Mouse (Mus musculus) liver, embryonic 15.5 days (tissue): ENCODE data around the gene BC049352. TPM values are rescaled to one million over a fixed set of nuclear protein-coding genes. Genes with fewer than 3 reads are reported as not detected.

Experiments used
- ATAC-seq: fragments of 200-750 bp; cut with Nextera tagmentation; 2 replicates; pipeline ENCODE4 v1.8.0; 2017; ENCODE audit warnings: moderate number of reproducible peaks, mild to moderate bottlenecking, moderate library complexity; ENCODE audit not compliant: insufficient read depth
- H3K27ac ChIP-seq: fragments of 300-500 bp; sonication (generic); replicated peaks from 2 replicates; pipeline ENCODE4 v1.5.1; 2015; ENCODE audit warnings: mild to moderate bottlenecking, inconsistent platforms
- H3K27me3 ChIP-seq: fragments of 300-500 bp; sonication (generic); 2 replicates; pipeline ENCODE4 v1.6.1; 2015; ENCODE audit warnings: mild to moderate bottlenecking, inconsistent platforms
- H3K36me3 ChIP-seq: fragments of 300-500 bp; sonication (generic); replicated peaks from 2 replicates; pipeline ENCODE4 v1.6.1; 2015; ENCODE audit warnings: moderate library complexity, mild to moderate bottlenecking, inconsistent platforms
- H3K4me1 ChIP-seq: fragments of 300-500 bp; sonication (generic); replicated peaks from 2 replicates; pipeline ENCODE4 v1.6.1; 2015; ENCODE audit warnings: inconsistent platforms
- H3K4me2 ChIP-seq: fragments of 300-500 bp; sonication (generic); 2 replicates; pipeline ENCODE4 v1.6.1; 2015; ENCODE audit warnings: moderate library complexity, mild to moderate bottlenecking, inconsistent platforms
- H3K4me3 ChIP-seq: fragments of 300-500 bp; sonication (generic); replicated peaks from 2 replicates; pipeline ENCODE4 v1.5.1; 2015; ENCODE audit warnings: mild to moderate bottlenecking, inconsistent platforms
- H3K9ac ChIP-seq: fragments of 300-500 bp; sonication (generic); 2 replicates; pipeline ENCODE4 v1.6.1; 2015; ENCODE audit warnings: moderate library complexity, mild to moderate bottlenecking, inconsistent platforms
- H3K9me3 ChIP-seq: fragments of 300-500 bp; sonication (generic); replicated peaks from 2 replicates; pipeline ENCODE4 v1.6.1; 2016; ENCODE audit warnings: inconsistent platforms
- WGBS: fragments of 180-500 bp; shearing (Covaris S2); methylation state at CpG from one replicate; pipeline ENCODE4 v1.1.7; 2015; ENCODE audit warnings: mixed read lengths; ENCODE audit not compliant: insufficient replicate concordance; 5-methylcytosine and 5-hydroxymethylcytosine counted together
- polyA plus RNA-seq: library from polyadenylated mRNA; unstranded; fragments of >200 nt; fragmentation: Nextera tagmentation; extraction: Ambion mirVana; gene quantifications from 2 replicates; pipeline ENCODE4 v1.2.1, GENCODE M21; 2015

The BC049352 gene
- polyA plus RNA-seq, 1 experiment from 2014 or later, result 0.07 TPM

GRCm38 (mm10) chr9:45251281-45251680 lies 69.5 kb downstream of the BC049352 start:
- no peaks in the 10 kb centered on the region for H3K27me3 ChIP-seq
- no peak overlapping the region for H3K27ac ChIP-seq
- H3K4me1 ChIP-seq, result peaks cover 15% of the 10 kb centered on the region
- H3K36me3 ChIP-seq, result no peaks in the 10 kb centered on the region
- no peak overlapping the region for H3K4me3 ChIP-seq
- no peak for ATAC-seq
- H3K9ac ChIP-seq, result no peak overlapping the region
- 7% methylated on average over 3 of the region's 3 CpGs for WGBS
- no peaks in the 10 kb centered on the region for H3K9me3 ChIP-seq
- no peak overlapping the region for H3K4me2 ChIP-seq

GRCm38 (mm10) chr9:45251990-45252389 lies 70.2 kb downstream of the BC049352 start:
- Histone ChIP-seq H3K9ac (no peak overlapping the region), H3K36me3 (no peaks in the 10 kb centered on the region), H3K4me2 (no peak overlapping the region), H3K27ac (no peak overlapping the region), H3K27me3 (no peaks in the 10 kb centered on the region), H3K4me3 (no peak overlapping the region), H3K9me3 (no peaks in the 10 kb centered on the region), H3K4me1 (peaks cover 15% of the 10 kb centered on the region)
- 18% methylated on average over 4 of the region's 4 CpGs for WGBS
- ATAC-seq, result no peak

- Histone ChIP-seq H3K27me3 (no peaks in the 10 kb centered on the region), H3K4me3 (no peak overlapping the region)
Measured at GRCm38 (mm10) chr9:45252395-45252794, 70.6 kb downstream of the BC049352 start.

GRCm38 (mm10) chr9:45254021-45254420 lies 72.2 kb downstream of the BC049352 start:
- H3K9ac ChIP-seq, result no peak overlapping the region
- no peak overlapping the region for H3K4me2 ChIP-seq
- H3K4me3 ChIP-seq, result no peak overlapping the region
- ATAC-seq, result no peak
- H3K36me3 ChIP-seq, result no peaks in the 10 kb centered on the region
- H3K27ac ChIP-seq, result no peak overlapping the region
- H3K27me3 ChIP-seq, result no peaks in the 10 kb centered on the region
- H3K4me1 ChIP-seq, result peaks cover 12% of the 10 kb centered on the region
- WGBS, result 66% methylated on average over 6 of the region's 6 CpGs
- H3K9me3 ChIP-seq, result no peaks in the 10 kb centered on the region

More at GRCm38 (mm10) chr9:45252395-45252794, 70.6 kb downstream of the BC049352 start:
- H3K4me1 ChIP-seq, result peaks cover 15% of the 10 kb centered on the region
- 32% methylated on average over 6 of the region's 6 CpGs for WGBS
- no peak overlapping the region for H3K27ac ChIP-seq
- H3K9me3 ChIP-seq, result no peaks in the 10 kb centered on the region
- H3K9ac ChIP-seq, result no peak overlapping the region
- no peaks in the 10 kb centered on the region for H3K36me3 ChIP-seq
- H3K4me2 ChIP-seq, result no peak overlapping the region
- no peak for ATAC-seq

- Histone ChIP-seq H3K4me3 (no peak overlapping the region), H3K9ac (no peak overlapping the region), H3K4me1 (peaks cover 12% of the 10 kb centered on the region), H3K27me3 (no peaks in the 10 kb centered on the region), H3K36me3 (no peaks in the 10 kb centered on the region), H3K9me3 (no peaks in the 10 kb centered on the region), H3K4me2 (no peak overlapping the region), H3K27ac (no peak overlapping the region)
- ATAC-seq, result no peak
- 26% methylated on average over 4 of the region's 4 CpGs for WGBS
Measured at GRCm38 (mm10) chr9:45254605-45255004, 72.8 kb downstream of the BC049352 start.

GRCm38 (mm10) chr9:45255431-45255830 lies 73.6 kb downstream of the BC049352 start:
- ATAC-seq, result no peak

GRCm38 (mm10) chr9:45255967-45256366 lies 74.2 kb downstream of the BC049352 start:
- Histone ChIP-seq H3K9ac (no peak overlapping the region), H3K4me2 (no peak overlapping the region), H3K4me3 (no peak overlapping the region), H3K9me3 (no peaks in the 10 kb centered on the region), H3K4me1 (peaks cover 12% of the 10 kb centered on the region), H3K27ac (no peak overlapping the region), H3K27me3 (no peaks in the 10 kb centered on the region), H3K36me3 (no peaks in the 10 kb centered on the region)
- WGBS, result 69% methylated on average over 5 of the region's 5 CpGs
- ATAC-seq, result no peak

More at GRCm38 (mm10) chr9:45255431-45255830, 73.6 kb downstream of the BC049352 start:
- H3K4me3 ChIP-seq, result no peak overlapping the region
- WGBS, result 68% methylated on average over 4 of the region's 4 CpGs
- no peaks in the 10 kb centered on the region for H3K36me3 ChIP-seq
- peaks cover 12% of the 10 kb centered on the region for H3K4me1 ChIP-seq
- no peak overlapping the region for H3K4me2 ChIP-seq
- no peak overlapping the region for H3K9ac ChIP-seq
- no peak overlapping the region for H3K27ac ChIP-seq
- no peaks in the 10 kb centered on the region for H3K27me3 ChIP-seq
- H3K9me3 ChIP-seq, result no peaks in the 10 kb centered on the region

- no peak overlapping the region for H3K4me3 ChIP-seq
- 69% methylated on average over 13 of the region's 13 CpGs for WGBS
- ATAC-seq, result no peak
- H3K9ac ChIP-seq, result no peak overlapping the region
- H3K4me1 ChIP-seq, result no peaks in the 10 kb centered on the region
- H3K36me3 ChIP-seq, result no peaks in the 10 kb centered on the region
- no peaks in the 10 kb centered on the region for H3K27me3 ChIP-seq
- no peak overlapping the region for H3K27ac ChIP-seq
- no peaks in the 10 kb centered on the region for H3K9me3 ChIP-seq
- H3K4me2 ChIP-seq, result no peak overlapping the region
Measured at GRCm38 (mm10) chr9:45259065-45259464, 77.3 kb downstream of the BC049352 start.

GRCm38 (mm10) chr9:45261466-45261865 lies 79.7 kb downstream of the BC049352 start:
- ATAC-seq, result no peak
- Histone ChIP-seq H3K4me3 (no peak overlapping the region), H3K27ac (no peak overlapping the region), H3K36me3 (no peaks in the 10 kb centered on the region), H3K4me1 (no peaks in the 10 kb centered on the region), H3K9ac (no peak overlapping the region), H3K27me3 (no peaks in the 10 kb centered on the region), H3K9me3 (no peaks in the 10 kb centered on the region), H3K4me2 (no peak overlapping the region)
- 61% methylated on average over 4 of the region's 4 CpGs for WGBS

GRCm38 (mm10) chr9:45261872-45262271 lies 80.1 kb downstream of the BC049352 start:
- Histone ChIP-seq H3K4me2 (no peak overlapping the region), H3K36me3 (no peaks in the 10 kb centered on the region), H3K4me1 (no peaks in the 10 kb centered on the region), H3K27ac (no peak overlapping the region), H3K9ac (no peak overlapping the region), H3K9me3 (no peaks in the 10 kb centered on the region), H3K4me3 (no peak overlapping the region), H3K27me3 (peaks cover 1% of the 10 kb centered on the region; the same call in 1 of the 2 replicates)
- no peak for ATAC-seq
- 65% methylated on average over 5 of the region's 5 CpGs for WGBS

GRCm38 (mm10) chr9:45267099-45267498 lies 85.3 kb downstream of the BC049352 start:
- ATAC-seq, result no peak
- Histone ChIP-seq H3K36me3 (no peaks in the 10 kb centered on the region), H3K4me2 (peak overlapping the region; percentile 29), H3K9me3 (no peaks in the 10 kb centered on the region), H3K27me3 (peaks cover 42% of the 10 kb centered on the region), H3K4me3 (no peak overlapping the region), H3K9ac (no peak overlapping the region), H3K4me1 (peaks cover 8% of the 10 kb centered on the region; the same call in 1 of the 2 replicates), H3K27ac (no peak overlapping the region)
- WGBS, result 68% methylated on average over 4 of the region's 4 CpGs

- H3K27ac ChIP-seq, result 0 out of 2 replicates have a peak overlapping the region, but pooled peaks have one; percentile 33
- H3K27me3 ChIP-seq, result peaks cover 42% of the 10 kb centered on the region
- H3K4me1 ChIP-seq, result peaks cover 8% of the 10 kb centered on the region; the same call in 1 of the 2 replicates
- no peaks in the 10 kb centered on the region for H3K36me3 ChIP-seq
- H3K9me3 ChIP-seq, result no peaks in the 10 kb centered on the region
- H3K4me3 ChIP-seq, result peak overlapping the region; percentile 44
- H3K4me2 ChIP-seq, result peak overlapping the region; percentile 47; the same call in 1 of the 2 replicates
- H3K9ac ChIP-seq, result no peak overlapping the region
- ATAC-seq, result no peak
- WGBS, result 14% methylated on average over 4 of the region's 4 CpGs
Measured at GRCm38 (mm10) chr9:45268079-45268478, 86.3 kb downstream of the BC049352 start.
